Mouse (Mus musculus) megakaryocyte-erythroid progenitor cell, adult 5 weeks (primary cell): Measurements from ENCODE around the gene Zfp248. TPM values are rescaled to one million over a fixed set of nuclear protein-coding genes. Genes with fewer than 3 reads are reported as not detected.

Experiments used
- polyA plus RNA-seq: library from polyadenylated mRNA; stranded (reverse); fragments of >175 nt; gene quantifications from 2 replicates; pipeline ENCODE4 v1.2.3, GENCODE M21; 2012

The Zfp248 gene
- 0.49 and 0.57 TPM in 2 replicates for polyA plus RNA-seq

GRCm38 (mm10) chr6:118455042-118455631, at the start of gene Zfp248:
Zfp248 (minus strand) TSS chr6:118455528.

GRCm38 (mm10) chr6:118478957-118479708, 23.8 kb upstream of the Zfp248 start, which contains the start of gene Zfp9:
Zfp9 (minus strand) TSS chr6:118479320.

GRCm38 (mm10) chr6:118419050-118419920, 36.0 kb downstream of the Zfp248 start, which contains the start of gene Bms1:
Bms1 (minus strand) TSS chr6:118419474.

Other genes starting within 250 kb of the Zfp248 start
- gene Bms1, start 36.1 kb downstream of the Zfp248 start, polyA plus RNA-seq = 80.1 and 85.3 TPM in 2 replicates
- gene Zfp9, start 23.8 kb upstream of the Zfp248 start, polyA plus RNA-seq = 0.03 and 0.06 TPM in 2 replicates
- gene Ankrd26, start 106.7 kb upstream of the Zfp248 start, polyA plus RNA-seq = 1.7 and 3.2 TPM in 2 replicates